Mouse (Mus musculus): ENCODE data around the gene Dlx1. TPM values are rescaled to one million over a fixed set of nuclear protein-coding genes. Genes with fewer than 3 reads are reported as not detected.

Dlx1 gene
- total and polyA plus RNA-seq, 3 experiments = 0.11 to 0.27 (median 0.21) TPM

- Histone ChIP-seq H3K4me3 (replicated peaks in 1 of 3; ENCODE audit: low read depth in 2 of 3, low read length in 2 of 3, poor library complexity in 1 of 3) (no peak overlapping the region), H3K9me3 (replicated peaks; ENCODE audit: low read length) (peaks cover 2% of the 10 kb centered on the region), H3K4me2 (ENCODE audit: insufficient read depth, low read depth, poor library complexity, severe bottlenecking) (no peak overlapping the region), H3K9ac (ENCODE audit: insufficient read depth, low read depth) (no peak overlapping the region), H3K4me1 (ENCODE audit: control insufficient read depth in 1 of 2, insufficient read depth in 2 of 2) (peaks cover 0 to 10% of the 10 kb centered on the region in 2 experiments; a peak in 2 of 4 replicates), H3K79me2 (replicated peaks; ENCODE audit: control insufficient read depth, extremely low read depth, insufficient read depth, poor library complexity, severe bottlenecking) (no peaks in the 10 kb centered on the region), H3K27me3 (replicated peaks) (no peaks in the 10 kb centered on the region), H3K27ac (ENCODE audit: insufficient read depth, low read depth) (no peak overlapping the region), H3K36me3 (replicated peaks in 1 of 2; ENCODE audit: control insufficient read depth in 1 of 2, insufficient read depth in 1 of 2, low read length in 1 of 2) (peaks cover 0 to 2% of the 10 kb centered on the region in 2 experiments)
- dilution Hi-C loops (cut with MboI; ENCODE audit: extremely low pct_ligation_motif_present, extremely low pct_unique_long_range_greater_than_20kb, low sequenced_read_pairs) (no loop called here), in situ Hi-C loops (cut with MboI; ENCODE audit: low pct_ligation_motif_present, low pct_unique_long_range_greater_than_20kb, low sequenced_read_pairs) (no loop called here)
- TF ChIP-seq MAZ (IDR thresholded peaks at IDR 0.05; ENCODE audit: low read depth, low read length) (no peak), POLR2A (IDR thresholded peaks at IDR 0.05; ENCODE audit: low read depth, low read length) (no peak), RAD21 (IDR thresholded peaks at IDR 0.05; ENCODE audit: low read depth, low read length) (no peak), USF2 (conservative IDR thresholded peaks at IDR 0.05; ENCODE audit: low read depth, low read length) (no peak), KAT2A (IDR thresholded peaks at IDR 0.05; ENCODE audit: insufficient replicate concordance, low read length) (no peak), CTCF (conservative IDR thresholded peaks at IDR 0.05 in 1 of 2, IDR thresholded peaks at IDR 0.05 in 1 of 2; ENCODE audit: low read depth in 2 of 2, low read length in 2 of 2) (no peak), BHLHE40 (IDR thresholded peaks at IDR 0.05; ENCODE audit: low read depth, low read length) (no peak), NELFE (IDR thresholded peaks at IDR 0.05; ENCODE audit: low read depth, low read length) (no peak), MYC (IDR thresholded peaks at IDR 0.05; ENCODE audit: low read depth, low read length) (no peak), ZC3H11A (IDR thresholded peaks at IDR 0.05; ENCODE audit: low read depth, low read length) (no peak), CHD2 (IDR thresholded peaks at IDR 0.05; ENCODE audit: low read length) (no peak), SMC3 (IDR thresholded peaks at IDR 0.05; ENCODE audit: low read depth, low read length) (no peak), USF1 (IDR thresholded peaks at IDR 0.05; ENCODE audit: low read depth, low read length) (no peak), MXI1 (IDR thresholded peaks at IDR 0.05; ENCODE audit: low read depth, low read length) (no peak), MAFK (IDR thresholded peaks at IDR 0.05; ENCODE audit: insufficient replicate concordance, low read length) (no peak)
- no peak for DNase-seq (ENCODE audit: extremely low read depth)
Measured at GRCm38 (mm10) chr2:71523431-71523830, 4.5 kb upstream of the Dlx1 start.

GRCm38 (mm10) chr2:71524763-71525162, 3.1 kb upstream of the Dlx1 start:
- H3K9me3 ChIP-seq (replicated peaks; ENCODE audit: low read length) = peaks cover 15% of the 10 kb centered on the region
- no peak overlapping the region for H3K4me3 ChIP-seq (replicated peaks in 1 of 3; ENCODE audit: low read depth in 2 of 3, low read length in 2 of 3, poor library complexity in 1 of 3)
- dilution Hi-C loops (cut with MboI; ENCODE audit: extremely low pct_ligation_motif_present, extremely low pct_unique_long_range_greater_than_20kb, low sequenced_read_pairs) (no loop called here), in situ Hi-C loops (cut with MboI; ENCODE audit: low pct_ligation_motif_present, low pct_unique_long_range_greater_than_20kb, low sequenced_read_pairs) (loop anchor here (5.0 to 25.0 kb wide), 2 partner anchors 67 to 237 kb away; no protein-coding TSS in a partner anchor)
- no peak for DNase-seq (ENCODE audit: extremely low read depth)
- no peaks in the 10 kb centered on the region for H3K27me3 ChIP-seq (replicated peaks)
- H3K4me2 ChIP-seq (ENCODE audit: insufficient read depth, low read depth, poor library complexity, severe bottlenecking) = no peak overlapping the region
- H3K4me1 ChIP-seq (ENCODE audit: control insufficient read depth in 1 of 2, insufficient read depth in 2 of 2) = peaks cover 0 to 10% of the 10 kb centered on the region in 2 experiments; a peak in 2 of 4 replicates
- peaks cover 0 to 2% of the 10 kb centered on the region in 2 experiments for H3K36me3 ChIP-seq (replicated peaks in 1 of 2; ENCODE audit: control insufficient read depth in 1 of 2, insufficient read depth in 1 of 2, low read length in 1 of 2)
- H3K9ac ChIP-seq (ENCODE audit: insufficient read depth, low read depth) = no peak overlapping the region
- no peaks in the 10 kb centered on the region for H3K79me2 ChIP-seq (replicated peaks; ENCODE audit: control insufficient read depth, extremely low read depth, insufficient read depth, poor library complexity, severe bottlenecking)
- TF ChIP-seq CHD2 (IDR thresholded peaks at IDR 0.05; ENCODE audit: low read length) (no peak), NELFE (IDR thresholded peaks at IDR 0.05; ENCODE audit: low read depth, low read length) (no peak), RCOR1 (conservative IDR thresholded peaks at IDR 0.05; ENCODE audit: low read depth, low read length) (no peak), MXI1 (IDR thresholded peaks at IDR 0.05; ENCODE audit: low read depth, low read length) (no peak)
- no peak overlapping the region for H3K27ac ChIP-seq (ENCODE audit: insufficient read depth, low read depth)
